Mouse (Mus musculus): ENCODE measurements around the gene Tmem102.

Gene Tmem102

GRCm38 (mm10) chr11:69757303-69758089 lies 47.9 kb downstream of the Tmem102 start:
- no peak for DNase-seq (ENCODE audit: low spot score in 2 of 2)

- DNase-seq (ENCODE audit: low spot score in 2 of 2): no peak
These were observed 50.7 kb downstream of the Tmem102 start for GRCm38 (mm10) chr11:69754701-69755100.

GRCm38 (mm10) chr11:69754233-69754632 lies 51.2 kb downstream of the Tmem102 start:
- DNase-seq (ENCODE audit: low spot score in 2 of 2): no peak

All from urinary bladder, postnatal 36 days (tissue).